Mouse (Mus musculus) lung, embryonic 15.5 days (tissue): ENCODE measurements around the gene Exog. TPM values are rescaled to one million over a fixed set of nuclear protein-coding genes. Genes with fewer than 3 reads are reported as not detected.

ENCODE experiments used
- ATAC-seq: fragments of 200-750 bp; cut with Nextera tagmentation; 2 replicates; pipeline ENCODE4 v1.8.0; 2017; ENCODE audit warnings: moderate number of reproducible peaks, borderline replicate concordance; ENCODE audit not compliant: low FRiP score, low TSS enrichment; ENCODE audit errors: extremely low read depth
- H3K27ac ChIP-seq: fragments of 300-500 bp; sonication (generic); 2 replicates; pipeline ENCODE4 v1.5.1; 2015; ENCODE audit warnings: moderate library complexity, mild to moderate bottlenecking, inconsistent platforms
- H3K27me3 ChIP-seq: fragments of 300-500 bp; sonication (generic); 2 replicates; pipeline ENCODE4 v1.6.1; 2015; ENCODE audit warnings: inconsistent platforms
- H3K36me3 ChIP-seq: fragments of 300-500 bp; sonication (generic); 2 replicates; pipeline ENCODE4 v1.6.1; 2015; ENCODE audit warnings: inconsistent platforms
- H3K4me1 ChIP-seq: fragments of 300-500 bp; sonication (generic); 2 replicates; pipeline ENCODE4 v1.6.1; 2015; ENCODE audit warnings: inconsistent platforms
- H3K4me2 ChIP-seq: fragments of 300-500 bp; sonication (generic); 2 replicates; pipeline ENCODE4 v1.6.1; 2015; ENCODE audit warnings: inconsistent platforms, mild to moderate bottlenecking, moderate library complexity
- H3K4me3 ChIP-seq: fragments of 300-500 bp; sonication (generic); 2 replicates; pipeline ENCODE4 v1.5.1; 2015; ENCODE audit warnings: mild to moderate bottlenecking, inconsistent platforms
- H3K9ac ChIP-seq: fragments of 300-500 bp; sonication (generic); 2 replicates; pipeline ENCODE4 v1.6.1; 2015; ENCODE audit warnings: inconsistent platforms
- H3K9me3 ChIP-seq: fragments of 300-500 bp; sonication (generic); 2 replicates; pipeline ENCODE4 v1.6.1; 2016; ENCODE audit warnings: inconsistent platforms
- WGBS: fragments of 180-500 bp; shearing (Covaris S2); methylation state at CpG from one replicate; pipeline ENCODE4 v1.1.7; 2015; 5-methylcytosine and 5-hydroxymethylcytosine counted together
- polyA plus RNA-seq: library from polyadenylated mRNA; unstranded; fragments of >200 nt; fragmentation: Nextera tagmentation; extraction: Ambion mirVana; gene quantifications from 2 replicates; pipeline ENCODE4 v1.2.1, GENCODE M21; 2015

Exog gene
- 27.3 and 29.2 TPM in 2 replicates for polyA plus RNA-seq

DNA sequence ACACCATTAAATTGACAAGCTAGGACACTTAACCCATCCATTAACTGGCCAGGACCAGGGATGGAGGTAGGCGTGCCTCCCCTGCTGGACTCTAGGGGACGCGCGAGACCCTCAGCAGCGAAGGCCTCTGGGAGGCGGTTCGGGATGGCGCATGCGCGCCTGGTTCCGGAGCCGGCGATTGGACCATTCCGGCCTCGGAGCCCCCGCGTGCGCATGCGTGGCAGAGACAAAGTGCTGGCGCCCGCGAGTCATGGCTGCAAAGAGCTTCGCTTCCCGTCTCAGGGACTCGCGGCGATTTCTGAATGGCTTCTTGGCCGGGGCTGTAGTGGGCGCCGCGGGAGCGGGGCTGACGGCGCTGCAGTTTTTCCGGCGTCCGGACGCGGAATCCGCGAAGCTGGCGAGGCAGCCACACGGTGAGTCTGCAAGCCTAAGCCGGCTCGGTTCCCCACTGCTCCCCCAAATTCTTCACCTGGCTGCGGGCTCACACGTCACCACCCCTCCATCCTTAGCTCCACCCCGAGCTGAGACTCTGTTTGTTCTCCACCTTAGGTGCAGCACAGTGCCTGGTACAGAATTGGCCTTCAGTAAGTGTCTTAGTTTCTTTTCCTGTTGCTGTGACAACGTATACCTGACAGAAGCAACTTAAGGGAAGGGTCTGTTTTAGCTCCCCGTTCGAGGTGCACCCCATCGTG, at the start of gene Exog:
Exog (plus strand) TSS at position 206 of the 692 bp plus-strand sequence.
- Histone ChIP-seq H3K4me3 (peak within 1 kb of the TSS; percentile 61), H3K4me1 (peaks cover 12% of the 10 kb centered on the region), H3K9ac (peak within 1 kb of the TSS; percentile 77), H3K27me3 (no peaks in the 10 kb centered on the region), H3K9me3 (no peaks in the 10 kb centered on the region), H3K36me3 (peaks cover 28% of the 10 kb centered on the region), H3K27ac (peak within 1 kb of the TSS; percentile 81), H3K4me2 (peak within 1 kb of the TSS; percentile 81)
- under 1% methylated on average over 52 of the region's 52 CpGs for WGBS
- peak; percentile 90 for ATAC-seq

DNA sequence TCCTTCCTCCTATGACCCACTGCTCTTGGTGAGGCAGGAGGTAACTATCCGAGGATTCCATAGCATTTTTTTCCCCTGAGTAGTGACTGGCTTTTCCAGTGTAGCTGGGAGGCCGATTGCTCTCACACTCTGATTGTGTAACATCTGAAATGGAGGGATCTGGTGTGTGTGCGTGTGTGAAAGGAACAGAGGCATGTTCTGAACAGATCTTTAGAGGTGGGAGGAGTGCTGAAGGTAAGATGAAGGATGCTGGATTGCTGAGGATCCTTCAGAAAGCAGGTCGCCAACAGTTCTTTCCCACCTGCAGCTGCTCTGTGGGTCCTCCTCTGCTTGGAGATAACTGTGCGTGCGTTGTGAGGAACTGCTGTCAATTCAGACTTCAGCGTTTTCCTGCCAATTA, 43.4 kb upstream of the Exog start:
- ATAC-seq: peak; percentile 11; the same call in 1 of the 2 replicates
- peak overlapping the region; percentile 86 for H3K4me3 ChIP-seq
- peaks cover 16% of the 10 kb centered on the region for H3K4me1 ChIP-seq
- no peaks in the 10 kb centered on the region for H3K9me3 ChIP-seq
- peak overlapping the region; percentile 21; the same call in 1 of the 2 replicates for H3K9ac ChIP-seq
- WGBS: 1% methylated on average over 7 of the region's 7 CpGs
- H3K36me3 ChIP-seq: no peaks in the 10 kb centered on the region
- no peaks in the 10 kb centered on the region for H3K27me3 ChIP-seq
- H3K4me2 ChIP-seq: peak overlapping the region; percentile 95
- H3K27ac ChIP-seq: no peak overlapping the region; the same call in 1 of the 2 replicates

DNA sequence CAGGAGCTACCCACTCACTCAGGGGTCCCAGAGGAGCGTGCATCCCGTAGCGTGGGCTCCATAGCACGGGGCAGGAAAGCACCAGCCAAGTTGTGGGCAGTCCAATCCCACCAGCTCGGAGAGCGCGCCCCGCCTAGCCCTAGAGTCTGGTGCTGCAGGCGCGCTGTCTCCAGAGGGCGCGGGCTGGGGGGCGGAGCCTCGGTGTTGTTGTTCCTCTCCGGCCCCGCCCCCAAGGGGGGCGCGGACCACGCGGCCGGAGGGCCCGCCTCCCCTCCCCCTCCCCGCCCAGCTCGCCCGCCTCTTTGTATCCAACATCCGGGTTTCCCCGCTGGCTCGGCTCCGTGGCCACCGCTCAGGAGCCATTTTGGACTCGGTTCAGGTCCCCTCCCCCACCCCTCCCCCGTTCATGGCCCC, 42.9 kb upstream of the Exog start, which contains the start of gene Acvr2b:
Acvr2b (plus strand) TSS at position 318 of the 414 bp plus-strand sequence.
- peak within 1 kb of the TSS; percentile 96 for H3K9ac ChIP-seq
- H3K27ac ChIP-seq: peak within 1 kb of the TSS; percentile 98
- H3K9me3 ChIP-seq: no peaks in the 10 kb centered on the region
- H3K4me3 ChIP-seq: peak within 1 kb of the TSS; percentile 86
- under 1% methylated on average over 20 of the region's 32 CpGs for WGBS
- peak within 1 kb of the TSS; percentile 95 for H3K4me2 ChIP-seq
- no peaks in the 10 kb centered on the region for H3K27me3 ChIP-seq
- peak; percentile 95 for ATAC-seq
- no peaks in the 10 kb centered on the region for H3K36me3 ChIP-seq
- peaks cover 16% of the 10 kb centered on the region for H3K4me1 ChIP-seq

DNA sequence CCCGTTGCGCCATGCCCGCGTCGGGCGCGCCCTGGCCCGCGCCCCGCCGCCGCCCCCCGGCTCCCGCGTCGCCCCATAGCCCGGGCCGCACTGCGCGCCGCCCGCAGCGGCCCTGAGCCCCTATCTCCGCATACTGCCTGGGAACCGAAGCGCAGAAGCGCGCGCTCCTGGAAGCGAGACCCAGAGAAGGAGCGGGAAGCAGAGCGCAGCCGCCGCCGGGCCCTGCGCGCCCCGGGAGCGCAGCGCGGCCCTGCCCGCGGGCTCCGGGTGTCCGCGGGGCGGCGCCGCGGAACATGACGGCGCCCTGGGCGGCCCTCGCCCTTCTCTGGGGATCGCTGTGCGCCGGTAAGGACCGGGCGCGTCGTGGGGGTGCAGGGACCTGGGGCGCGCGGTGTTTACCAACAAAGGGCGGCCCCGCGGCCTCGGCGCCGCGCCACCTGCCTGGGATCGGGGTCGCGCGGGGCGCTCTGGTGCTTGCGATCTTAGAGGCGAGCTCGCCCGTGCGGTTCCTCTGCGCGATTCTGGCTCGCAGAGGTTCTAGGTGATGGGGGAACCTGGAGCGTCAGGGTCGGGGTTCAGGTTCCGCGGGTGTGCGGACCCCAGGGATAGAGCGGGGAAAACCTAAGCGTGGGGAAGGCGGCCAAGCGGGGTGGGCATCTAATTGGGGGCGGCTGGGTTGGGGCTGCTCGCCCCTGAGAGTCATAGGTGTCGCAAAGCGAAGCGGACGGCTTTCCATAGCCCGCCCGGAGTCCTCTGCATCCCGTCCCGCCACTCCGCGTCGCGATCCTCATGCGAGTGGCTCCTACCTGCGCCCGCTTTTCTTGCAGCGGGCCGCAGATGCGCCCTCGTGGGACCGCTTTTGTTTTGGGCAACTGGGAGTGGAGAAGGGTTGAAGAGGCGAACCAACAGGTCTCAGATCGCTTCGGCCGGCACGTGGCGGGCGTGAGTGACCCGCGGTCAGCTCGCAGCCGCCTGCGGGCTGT, 42.2 kb upstream of the Exog start:
- Histone ChIP-seq H3K27ac (peak overlapping the region; percentile 98), H3K27me3 (no peaks in the 10 kb centered on the region), H3K4me2 (peak overlapping the region; percentile 95), H3K4me3 (peak overlapping the region; percentile 86), H3K36me3 (no peaks in the 10 kb centered on the region), H3K4me1 (peaks cover 18% of the 10 kb centered on the region), H3K9me3 (no peaks in the 10 kb centered on the region), H3K9ac (peak overlapping the region; percentile 96)
- no peak for ATAC-seq
- WGBS: under 1% methylated on average over 111 of the region's 127 CpGs

DNA sequence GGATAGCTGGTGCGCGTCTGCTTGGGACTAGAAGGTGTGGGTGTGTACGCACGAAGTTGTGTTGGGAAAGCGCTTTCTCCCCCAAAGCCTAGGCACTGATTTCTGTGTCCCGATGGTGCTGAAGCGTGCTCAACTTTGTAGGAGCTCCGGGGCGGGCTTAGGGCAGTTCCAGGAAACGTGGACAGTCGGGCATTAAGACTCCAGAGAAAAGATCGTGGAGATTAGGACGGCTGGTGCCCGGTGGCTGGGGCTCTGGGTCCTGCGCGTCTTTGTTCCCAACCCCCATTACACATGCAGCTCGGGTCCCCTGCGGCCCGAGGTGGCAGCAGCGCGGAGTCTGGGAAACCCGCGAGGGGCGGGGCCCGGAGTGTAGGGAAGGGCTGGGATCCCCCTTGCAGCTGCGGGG, 41.5 kb upstream of the Exog start:
- peaks cover 22% of the 10 kb centered on the region for H3K4me1 ChIP-seq

DNA sequence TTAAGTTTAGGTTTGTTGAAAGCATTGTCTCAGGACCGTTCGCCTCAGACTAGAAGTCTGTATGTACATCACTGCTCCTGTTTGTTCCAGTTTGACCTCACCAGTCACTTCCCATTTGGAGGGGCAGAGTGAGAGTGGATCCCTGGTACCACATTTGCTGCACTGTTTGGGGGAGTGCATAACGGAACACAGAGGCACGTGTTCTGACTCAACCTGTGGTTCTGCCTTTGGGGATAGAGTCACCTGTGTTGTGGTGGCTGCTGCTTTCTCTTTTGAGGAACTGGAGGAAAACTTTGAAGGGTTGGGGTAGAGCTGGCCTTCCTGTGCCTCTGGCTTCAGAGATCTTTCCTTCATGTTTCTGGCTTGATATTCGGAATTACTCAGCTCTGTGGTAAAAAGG, 40.7 kb upstream of the Exog start:
- Histone ChIP-seq H3K27me3 (no peaks in the 10 kb centered on the region), H3K4me1 (peaks cover 26% of the 10 kb centered on the region), H3K9ac (no peak overlapping the region), H3K4me2 (peak overlapping the region; percentile 95), H3K27ac (no peak overlapping the region), H3K36me3 (no peaks in the 10 kb centered on the region), H3K9me3 (no peaks in the 10 kb centered on the region), H3K4me3 (peak overlapping the region; percentile 86)
- ATAC-seq: no peak
- WGBS: 74% methylated on average over 5 of the region's 5 CpGs

More for the DNA sequence above, 41.5 kb upstream of the Exog start:
- Histone ChIP-seq H3K4me3 (peak overlapping the region; percentile 86), H3K4me2 (peak overlapping the region; percentile 95), H3K27me3 (no peaks in the 10 kb centered on the region), H3K27ac (peak overlapping the region; percentile 98; the same call in 1 of the 2 replicates), H3K36me3 (no peaks in the 10 kb centered on the region), H3K9me3 (no peaks in the 10 kb centered on the region), H3K9ac (peak overlapping the region; percentile 96)
- no peak for ATAC-seq
- under 1% methylated on average over 26 of the region's 26 CpGs for WGBS

DNA sequence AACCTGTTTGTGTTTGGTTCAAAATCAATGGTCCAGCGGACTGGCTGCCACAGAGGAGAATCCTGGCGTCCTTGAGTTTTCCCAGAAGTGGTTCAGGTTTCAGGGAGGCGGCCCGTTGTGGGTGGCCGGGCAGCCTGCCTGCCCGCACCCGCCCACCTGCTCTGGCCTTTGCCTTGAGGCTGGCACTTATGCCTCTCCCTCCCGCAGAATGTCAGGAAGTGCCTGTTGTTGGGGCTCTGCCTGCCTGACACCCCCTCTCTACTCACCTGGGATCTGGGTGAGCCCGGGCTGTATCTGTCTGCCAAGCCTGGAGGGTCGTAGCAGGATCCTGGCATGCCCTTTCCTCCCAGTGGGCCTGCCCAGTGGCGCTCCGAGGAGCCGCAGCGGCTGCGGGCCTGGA, 36.9 kb upstream of the Exog start:
- H3K9me3 ChIP-seq: no peaks in the 10 kb centered on the region; the same call in 1 of the 2 replicates
- WGBS: 72% methylated on average over 15 of the region's 15 CpGs
- H3K4me3 ChIP-seq: no peak overlapping the region
- H3K4me1 ChIP-seq: peaks cover 21% of the 10 kb centered on the region
- H3K27ac ChIP-seq: no peak overlapping the region
- ATAC-seq: no peak
- no peak overlapping the region for H3K9ac ChIP-seq
- no peak overlapping the region for H3K4me2 ChIP-seq
- peaks cover 4% of the 10 kb centered on the region; the same call in 1 of the 2 replicates for H3K36me3 ChIP-seq
- H3K27me3 ChIP-seq: no peaks in the 10 kb centered on the region

DNA sequence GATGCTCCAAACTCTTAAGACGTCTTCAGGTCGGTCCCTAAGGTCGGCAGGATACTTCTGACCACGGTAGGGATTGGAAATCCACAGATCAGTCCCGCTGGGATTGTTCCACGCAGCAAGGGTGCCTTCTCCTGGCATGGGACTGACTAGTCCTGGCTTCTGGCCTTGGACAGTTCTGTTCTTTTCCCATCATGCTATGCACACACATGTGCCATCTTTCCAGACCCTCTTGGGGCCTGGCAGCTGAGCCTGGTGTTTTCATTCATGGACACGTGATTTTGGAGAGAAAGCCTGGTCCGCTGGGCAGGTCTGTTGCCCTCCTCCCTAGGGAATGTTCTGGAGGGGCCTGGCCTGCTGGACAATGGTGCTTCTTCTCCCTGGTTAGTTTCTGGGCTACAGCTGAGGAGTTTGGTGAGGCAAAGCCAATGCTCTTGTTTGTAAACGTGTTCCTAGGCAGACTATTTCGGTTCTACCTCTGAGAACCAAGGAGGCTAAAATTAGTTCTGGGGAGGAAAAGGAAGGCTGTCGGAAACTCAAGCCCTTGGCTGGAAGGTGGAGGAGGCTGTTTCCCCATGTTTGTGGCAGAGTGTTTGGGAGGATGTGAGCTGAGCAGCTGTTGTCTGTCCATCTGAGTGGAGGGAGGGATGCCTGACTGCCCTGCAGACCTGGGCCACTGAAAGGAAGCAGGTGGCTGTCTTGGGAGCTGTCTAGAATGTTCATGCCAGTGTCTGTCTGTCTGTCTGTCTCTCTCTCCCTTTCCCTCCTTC, 35.7 kb upstream of the Exog start:
- Histone ChIP-seq H3K27ac (0 out of 2 replicates have a peak overlapping the region, but pooled peaks have one; percentile 0), H3K36me3 (peaks cover 9% of the 10 kb centered on the region; the same call in 1 of the 2 replicates), H3K4me1 (peaks cover 14% of the 10 kb centered on the region), H3K4me2 (no peak overlapping the region), H3K9me3 (no peaks in the 10 kb centered on the region; the same call in 1 of the 2 replicates), H3K9ac (no peak overlapping the region), H3K4me3 (no peak overlapping the region), H3K27me3 (no peaks in the 10 kb centered on the region)
- 71% methylated on average over 11 of the region's 11 CpGs for WGBS
- ATAC-seq: no peak

DNA sequence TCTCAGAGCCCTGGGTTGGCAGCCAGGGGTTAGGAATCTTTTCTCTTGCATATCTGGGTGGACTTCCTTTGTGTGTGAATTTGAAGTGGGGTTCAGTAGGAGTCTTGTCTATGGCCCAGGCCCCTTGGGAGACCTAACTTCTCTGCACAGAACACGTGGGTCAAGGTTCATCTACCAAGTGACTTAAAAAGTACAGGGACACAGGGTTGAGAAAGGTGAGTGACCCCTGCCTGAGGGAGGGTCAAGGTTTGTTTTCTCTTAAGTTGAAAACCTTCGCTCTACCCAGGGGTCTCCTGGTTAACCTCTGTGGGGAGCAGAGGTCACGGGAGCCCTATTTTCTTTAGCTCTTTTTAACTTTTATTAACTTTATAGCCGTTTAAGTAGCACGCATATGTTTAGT, 34.9 kb upstream of the Exog start:
- no peak overlapping the region for H3K27ac ChIP-seq
- ATAC-seq: no peak
- H3K9me3 ChIP-seq: no peaks in the 10 kb centered on the region; the same call in 1 of the 2 replicates
- peaks cover 13% of the 10 kb centered on the region for H3K4me1 ChIP-seq
- peaks cover 9% of the 10 kb centered on the region; the same call in 1 of the 2 replicates for H3K36me3 ChIP-seq
- no peaks in the 10 kb centered on the region for H3K27me3 ChIP-seq
- H3K9ac ChIP-seq: no peak overlapping the region
- WGBS: 83% methylated on average over 5 of the region's 5 CpGs
- no peak overlapping the region for H3K4me3 ChIP-seq
- no peak overlapping the region for H3K4me2 ChIP-seq

DNA sequence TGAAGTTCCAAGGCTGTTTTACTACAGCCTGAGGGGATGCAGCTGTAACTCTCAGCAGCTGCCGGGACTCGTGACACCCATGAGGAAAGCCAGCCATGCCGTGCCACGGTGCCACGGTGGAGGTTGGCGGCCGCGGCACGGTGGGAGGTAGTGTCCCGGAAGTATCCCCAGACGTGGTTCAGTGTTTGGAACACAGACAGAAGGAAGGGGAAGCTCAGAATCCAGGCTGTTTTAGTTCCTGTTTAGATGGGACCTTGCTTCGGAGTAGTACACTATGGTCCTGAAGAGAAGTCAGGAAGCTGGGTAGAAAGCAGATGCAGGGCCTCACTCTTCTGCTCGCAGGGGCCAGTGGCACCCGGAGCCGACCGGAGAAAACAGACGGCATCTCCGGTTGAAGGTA, 26.7 kb upstream of the Exog start:
- Histone ChIP-seq H3K4me2 (no peak overlapping the region), H3K36me3 (0 out of 2 replicates have a peak, but pooled peaks cover 4% of the 10 kb centered on the region), H3K4me1 (peaks cover 24% of the 10 kb centered on the region), H3K27me3 (no peaks in the 10 kb centered on the region), H3K9ac (no peak overlapping the region), H3K9me3 (no peaks in the 10 kb centered on the region; the same call in 1 of the 2 replicates), H3K4me3 (no peak overlapping the region), H3K27ac (no peak overlapping the region)
- WGBS: 79% methylated on average over 18 of the region's 18 CpGs
- no peak for ATAC-seq
